Mouse (Mus musculus) cerebellum, adult 18-20 months (tissue): ENCODE results near the gene Dhx9.
"Not testable (repeated sequence)": the region's sequence is repeated elsewhere in the genome, so short reads cannot be mapped to it uniquely, and the experiment has no call there.

ENCODE experiments used
- DNase-seq, 2 experiments: peaks; one replicate each; pipeline ENCODE4 v3.0.0; 2021

Gene Dhx9

GRCm38 (mm10) chr1:153487500-153487879, at the start of gene Dhx9:
Dhx9 (minus strand) TSS chr1:153487660.
- peak; percentile 96 to 99 for DNase-seq

- peak in 1 of 2 experiments; percentile 16 for DNase-seq
Observed at GRCm38 (mm10) chr1:153535611-153536010, 48.2 kb upstream of the Dhx9 start.

DNA sequence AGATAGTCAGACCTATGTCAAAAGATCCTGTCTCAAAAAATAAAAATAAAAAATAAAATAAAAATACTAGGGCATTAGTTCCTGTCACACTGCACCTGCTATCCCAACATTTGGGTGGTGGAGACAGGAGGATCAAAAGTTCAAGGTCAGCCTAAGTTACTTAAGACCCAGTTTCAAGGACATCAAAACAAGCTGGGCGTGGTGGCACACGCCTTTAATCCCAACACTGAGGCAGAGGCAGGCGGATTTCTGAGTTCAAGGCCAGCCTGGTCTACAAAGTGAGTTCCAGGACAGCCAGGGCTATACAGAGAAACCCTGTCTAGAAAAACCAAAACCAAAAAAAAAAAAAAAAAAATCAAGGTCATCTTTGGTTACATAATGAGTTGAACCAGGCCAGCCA, 45.4 kb upstream of the Dhx9 start:
- not testable (repeated sequence) for DNase-seq

GRCm38 (mm10) chr1:153532234-153532841, 44.9 kb upstream of the Dhx9 start:
- no peak for DNase-seq

- no peak for DNase-seq
Observed at GRCm38 (mm10) chr1:153531677-153532233, 44.3 kb upstream of the Dhx9 start.

GRCm38 (mm10) chr1:153522116-153522515, 34.7 kb upstream of the Dhx9 start:
- no peak for DNase-seq

- DNase-seq = no peak
Observed at GRCm38 (mm10) chr1:153515368-153515767, 27.9 kb upstream of the Dhx9 start.

GRCm38 (mm10) chr1:153510330-153511009, 23.0 kb upstream of the Dhx9 start:
- DNase-seq = no peak

DNA sequence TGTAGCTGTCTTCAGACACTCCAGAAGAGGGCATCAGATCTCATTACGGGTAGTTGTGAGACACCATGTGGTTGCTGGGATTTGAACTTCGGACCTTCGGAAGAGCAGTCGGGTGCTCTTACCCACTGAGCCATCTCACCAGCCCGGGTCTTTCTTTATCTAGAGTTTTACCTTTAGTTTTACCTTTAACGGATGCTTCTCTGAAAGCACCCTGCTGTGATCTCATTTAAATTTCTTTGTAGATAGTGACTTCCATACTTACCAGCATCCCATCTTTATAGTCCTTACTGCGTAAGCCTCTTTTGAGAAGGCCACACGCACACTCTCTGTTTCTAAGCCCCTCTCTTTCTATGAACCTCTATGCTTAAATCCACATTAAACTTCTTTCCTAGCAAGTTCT, 22.1 kb upstream of the Dhx9 start:
- not testable (repeated sequence) for DNase-seq

DNA sequence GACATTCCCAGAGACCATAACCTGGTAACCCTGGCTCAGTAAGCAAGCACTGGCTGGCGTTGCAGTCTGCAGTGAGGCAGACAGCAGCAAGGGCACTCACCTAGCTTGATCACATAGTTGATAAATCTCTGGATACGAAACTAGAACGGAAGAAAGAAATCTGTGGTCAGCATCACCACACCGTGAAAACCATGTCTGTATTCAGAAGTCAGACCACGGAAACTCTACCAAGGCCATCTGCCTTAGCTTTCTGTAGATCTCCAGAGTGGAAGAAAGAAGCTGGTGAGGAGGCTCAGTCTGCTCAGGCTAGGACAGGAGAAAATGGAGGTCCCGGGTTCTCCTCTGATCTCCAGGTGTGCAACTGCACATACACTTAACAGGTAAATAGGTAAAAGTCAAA, 21.6 kb upstream of the Dhx9 start:
- DNase-seq = no peak

- DNase-seq = no peak
Observed at GRCm38 (mm10) chr1:153506266-153506665, 18.8 kb upstream of the Dhx9 start.

GRCm38 (mm10) chr1:153501644-153502321, 14.3 kb upstream of the Dhx9 start:
- no peak for DNase-seq

- DNase-seq = no peak
Observed at GRCm38 (mm10) chr1:153500030-153500429, 12.6 kb upstream of the Dhx9 start.

DNA sequence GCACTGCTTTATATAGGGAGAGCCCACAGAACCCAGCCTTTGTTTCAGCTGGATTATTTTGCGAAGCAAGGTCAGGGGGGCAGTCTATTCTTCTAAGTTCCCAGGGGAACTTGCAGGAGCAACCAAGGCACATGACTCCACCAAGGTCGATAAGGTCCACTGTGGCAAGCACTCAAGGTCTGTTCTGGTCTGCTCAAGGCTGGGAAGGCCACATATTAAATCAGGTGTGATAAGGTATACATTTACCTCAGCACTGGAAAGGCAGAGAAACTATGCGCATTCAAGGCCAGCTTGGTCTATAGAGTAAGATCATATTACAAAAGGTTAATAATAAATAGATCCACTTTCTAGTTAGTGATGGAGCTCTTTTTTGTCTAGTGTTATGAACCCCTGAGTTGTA, 8.6 kb upstream of the Dhx9 start:
- DNase-seq = no peak

DNA sequence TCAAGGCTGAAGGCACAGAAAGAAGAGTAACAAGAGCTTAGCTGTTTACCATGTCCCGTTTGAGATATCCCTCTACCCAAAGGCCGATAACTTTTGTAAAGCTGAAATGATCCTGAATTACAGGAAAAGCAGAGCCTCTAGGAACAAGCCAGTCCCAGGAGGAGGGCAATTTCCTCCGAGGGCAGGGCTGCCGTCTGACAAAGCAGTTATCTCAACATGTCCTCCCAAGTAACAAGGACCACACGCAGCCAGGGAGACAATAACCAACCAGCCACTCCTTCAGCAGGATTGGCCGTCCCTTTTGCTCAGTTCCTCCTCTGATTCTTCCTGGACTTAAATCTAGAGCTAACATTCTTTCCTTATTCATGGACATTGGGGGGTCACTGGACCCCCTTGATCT, 6.5 kb upstream of the Dhx9 start:
- DNase-seq = no peak

GRCm38 (mm10) chr1:153493338-153493737, 5.9 kb upstream of the Dhx9 start:
- DNase-seq = no peak

GRCm38 (mm10) chr1:153491822-153492221, 4.4 kb upstream of the Dhx9 start:
- DNase-seq = no peak

GRCm38 (mm10) chr1:153491345-153491744, 3.9 kb upstream of the Dhx9 start:
- DNase-seq = no peak

DNA sequence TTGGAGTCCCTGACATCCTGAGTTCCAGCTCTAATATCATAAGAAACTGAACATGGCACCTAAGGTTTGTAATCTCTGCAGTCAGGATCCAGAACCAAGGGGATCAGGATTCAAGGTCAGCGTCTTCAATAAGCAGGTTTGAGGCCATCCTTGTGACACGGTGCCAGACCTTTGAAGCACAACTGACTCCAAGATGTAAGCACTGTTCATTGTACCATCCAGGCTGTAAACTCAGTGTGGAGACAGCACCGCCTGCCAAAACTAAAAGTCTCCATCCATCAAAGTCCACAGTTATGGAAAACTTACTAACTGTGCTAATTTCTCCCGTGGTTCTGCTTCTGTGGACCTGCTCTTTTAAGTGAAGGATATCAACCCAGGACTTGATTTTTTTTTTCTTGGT, 2.5 kb upstream of the Dhx9 start:
- DNase-seq = no peak

- DNase-seq = no peak
Observed at GRCm38 (mm10) chr1:153489540-153489939, 2.1 kb upstream of the Dhx9 start.

DNA sequence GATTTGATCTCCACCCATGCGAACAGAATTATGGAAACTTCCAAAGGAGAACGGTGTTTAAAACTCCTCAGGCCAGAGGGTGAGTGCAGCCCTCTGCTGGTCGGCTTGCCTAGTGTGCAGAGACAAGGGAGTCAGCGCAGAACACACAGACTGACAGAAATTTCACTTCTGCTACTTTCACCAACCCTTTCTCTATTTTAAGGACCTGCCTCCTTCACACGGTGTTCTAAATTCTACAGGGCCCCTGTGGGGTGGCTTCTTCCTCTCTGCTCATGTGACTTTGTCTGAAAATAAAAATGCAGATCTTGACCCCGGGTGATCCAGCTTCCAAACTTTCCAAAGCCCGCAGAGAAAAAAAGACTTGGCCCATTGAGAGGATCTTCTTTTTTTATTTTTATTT, 1.7 kb upstream of the Dhx9 start:
- DNase-seq = peak in 1 of 2 experiments; percentile 11

- DNase-seq = peak in 1 of 2 experiments; percentile 52
Observed at GRCm38 (mm10) chr1:153486767-153487499, 527 bp downstream of the Dhx9 start.

DNA sequence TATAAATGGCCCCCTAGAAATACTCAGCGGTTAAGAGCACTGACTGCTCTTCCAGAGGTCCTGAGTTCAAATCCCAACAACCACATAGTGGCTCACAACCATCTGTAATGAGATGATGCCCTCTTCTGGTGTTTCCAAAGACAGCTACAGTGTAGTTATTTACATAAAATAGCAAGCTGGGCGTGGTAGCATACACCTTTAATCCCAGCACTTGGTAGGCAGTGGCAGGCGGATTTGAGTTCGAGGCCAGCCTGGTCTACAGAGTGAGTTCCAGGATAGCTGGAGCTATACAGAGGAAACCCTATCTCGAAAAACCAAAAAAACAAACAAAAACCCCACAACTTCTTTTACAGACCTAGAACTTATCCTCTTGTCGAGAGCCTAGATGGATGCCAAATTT, 1.3 kb downstream of the Dhx9 start:
- DNase-seq = not testable (repeated sequence)
